Mouse (Mus musculus) myocyte (in vitro differentiated cells): ENCODE data around the gene Ptpn13. TPM values are rescaled to one million over a fixed set of nuclear protein-coding genes. Genes with fewer than 3 reads are reported as not detected.

Experiments
- H3K27me3 ChIP-seq: one replicate; pipeline ENCODE4 v1.6.1; 2011; ENCODE audit not compliant: control insufficient read depth, insufficient read depth, insufficient read length
- H3K36me3 ChIP-seq: one replicate; pipeline ENCODE4 v1.6.1; 2011; ENCODE audit not compliant: control insufficient read depth, insufficient read depth
- H3K4me2 ChIP-seq: one replicate; pipeline ENCODE4 v1.6.1; 2011; ENCODE audit warnings: low read depth, control low read depth
- H3K4me3 ChIP-seq: one replicate; pipeline ENCODE4 v1.5.1; 2011; ENCODE audit warnings: mild to moderate bottlenecking, control low read depth, moderate library complexity
- H3K79me2 ChIP-seq: one replicate; pipeline ENCODE4 v1.6.1; 2011; ENCODE audit not compliant: control insufficient read depth, insufficient read depth
- H3ac ChIP-seq: one replicate; pipeline ENCODE4 v1.6.1; 2011; ENCODE audit not compliant: control insufficient read depth, insufficient read length
- CEBPB ChIP-seq: IDR thresholded peaks from 2 replicates; pipeline ENCODE4 v1.6.1; 2011; ENCODE audit warnings: mild to moderate bottlenecking, moderate library complexity; ENCODE audit not compliant: poor library complexity, insufficient read depth, severe bottlenecking
- E2F4 ChIP-seq: IDR thresholded peaks from one replicate; pipeline ENCODE4 v1.6.1; 2011; ENCODE audit warnings: mild to moderate bottlenecking, control low read depth, moderate library complexity; ENCODE audit not compliant: insufficient read depth
- MAX ChIP-seq: IDR thresholded peaks from one replicate; pipeline ENCODE4 v1.6.1; 2011; ENCODE audit warnings: low read depth, mild to moderate bottlenecking, control low read depth
- MYOD1 ChIP-seq, 3 experiments: IDR thresholded peaks; one replicate each; pipeline ENCODE4 v1.6.1; 2011; ENCODE audit warnings: control low read depth in 2 of 3, low read depth in 2 of 3, mild to moderate bottlenecking in 2 of 3, moderate library complexity in 1 of 3; ENCODE audit not compliant: insufficient read length in 2 of 3, control insufficient read depth in 1 of 3
- MYOG ChIP-seq, 3 experiments: IDR thresholded peaks; one replicate each; pipeline ENCODE4 v1.6.1; 2011; ENCODE audit warnings: control low read depth in 2 of 3, low read depth in 2 of 3, mild to moderate bottlenecking in 2 of 3; ENCODE audit not compliant: insufficient read length in 2 of 3, control insufficient read depth in 1 of 3, insufficient read depth in 1 of 3
- POLR2A ChIP-seq: IDR thresholded peaks from one replicate; pipeline ENCODE4 v1.6.1; 2011; ENCODE audit warnings: low read depth, mild to moderate bottlenecking, control low read depth, moderate library complexity; ENCODE audit not compliant: insufficient read length
- POLR2AphosphoS2 ChIP-seq: IDR thresholded peaks from one replicate; pipeline ENCODE4 v1.6.1; 2011; ENCODE audit warnings: low read depth, control low read depth; ENCODE audit not compliant: insufficient read length
- REST ChIP-seq: IDR thresholded peaks from one replicate; pipeline ENCODE4 v1.6.1; 2011; ENCODE audit warnings: mild to moderate bottlenecking, control low read depth, moderate library complexity; ENCODE audit not compliant: insufficient read depth, insufficient read length
- SRF ChIP-seq: IDR thresholded peaks from one replicate; pipeline ENCODE4 v1.6.1; 2011; ENCODE audit warnings: low read depth; ENCODE audit not compliant: control insufficient read depth, insufficient read length
- TCF12 ChIP-seq: IDR thresholded peaks from one replicate; pipeline ENCODE4 v1.6.1; 2011; ENCODE audit warnings: mild to moderate bottlenecking, control low read depth; ENCODE audit not compliant: poor library complexity, insufficient read depth, severe bottlenecking
- TCF3 ChIP-seq: IDR thresholded peaks from one replicate; pipeline ENCODE4 v1.6.1; 2011; ENCODE audit warnings: low read depth, control low read depth; ENCODE audit not compliant: insufficient read length
- USF1 ChIP-seq: IDR thresholded peaks from one replicate; pipeline ENCODE4 v1.6.1; 2011; ENCODE audit warnings: low read depth, mild to moderate bottlenecking, control low read depth, moderate library complexity
- polyA plus RNA-seq: library from polyadenylated mRNA; unstranded; fragments of >200 nt; fragmentation: generic; extraction: Trizol; gene quantifications from one replicate; pipeline ENCODE4 v1.2.1, GENCODE M21; 2012; ENCODE audit warnings: missing spikeins

Gene Ptpn13
- polyA plus RNA-seq, 1 experiment = 5.3 TPM

DNA sequence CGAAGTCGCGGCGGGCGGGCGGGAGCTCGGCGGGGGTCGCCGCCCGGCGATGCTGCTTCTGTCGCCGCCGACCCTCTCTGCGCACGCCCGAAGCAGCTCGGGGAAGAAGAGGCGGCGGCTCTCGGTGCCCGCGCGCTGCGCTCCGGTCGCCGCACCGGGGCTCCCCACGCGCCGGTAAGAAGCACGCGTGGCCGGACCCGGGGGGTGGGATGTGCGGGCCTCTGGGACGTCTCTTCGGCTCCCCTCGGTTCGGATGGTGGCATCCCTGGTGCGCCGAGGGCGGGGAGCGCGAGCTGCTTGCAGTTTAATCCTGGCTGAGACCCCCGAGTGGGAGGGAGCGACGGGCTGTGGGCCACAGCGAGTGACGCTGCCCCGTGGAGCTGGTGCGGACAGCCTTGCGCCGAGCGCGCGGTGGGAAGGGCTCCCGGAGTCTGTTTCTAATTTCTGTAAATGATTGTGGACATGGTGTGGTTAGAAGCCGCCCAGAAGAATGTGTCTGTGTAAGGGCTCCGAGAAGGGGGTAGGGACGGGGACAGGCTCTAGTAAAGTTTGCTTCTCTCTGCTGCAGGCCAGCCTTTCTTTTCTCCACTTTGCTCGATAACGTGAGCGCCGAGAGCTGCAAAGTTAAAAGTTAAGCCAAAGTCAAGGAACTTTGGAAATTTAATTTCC, 505 bp downstream of the Ptpn13 start:
- no peak for TF ChIP-seq MYOG (IDR thresholded peaks at IDR 0.05; ENCODE audit: control insufficient read depth in 1 of 3, insufficient read depth in 1 of 3, insufficient read length in 2 of 3, low read depth in 2 of 3)
- TF ChIP-seq POLR2AphosphoS2 = no peak
- TF ChIP-seq POLR2A = no peak
- TF ChIP-seq MYOD1 (IDR thresholded peaks at IDR 0.05; ENCODE audit: control insufficient read depth in 1 of 3, insufficient read length in 2 of 3, low read depth in 2 of 3) = no peak
- TF ChIP-seq E2F4 = no peak
- TF ChIP-seq TCF3 = no peak
- no peak for TF ChIP-seq MAX
- no peak for TF ChIP-seq USF1
- TF ChIP-seq TCF12 = no peak
- TF ChIP-seq SRF = no peak
- no peak for TF ChIP-seq REST
- no peak for TF ChIP-seq CEBPB
- Histone ChIP-seq H3K36me3 (no peaks in the 10 kb centered on the region), H3K4me3 (peak overlapping the region; percentile 29), H3K4me2 (peak overlapping the region; percentile 86), H3K27me3 (no peaks in the 10 kb centered on the region), H3ac (peak overlapping the region; percentile 46), H3K79me2 (no peaks in the 10 kb centered on the region)

GRCm38 (mm10) chr5:103426250-103426649, 1.3 kb downstream of the Ptpn13 start:
- peak overlapping the region; percentile 29 for H3K4me3 ChIP-seq

GRCm38 (mm10) chr5:103430986-103431385, 6.0 kb downstream of the Ptpn13 start:
- Histone ChIP-seq H3K4me2 (no peak overlapping the region), H3ac (no peak overlapping the region), H3K4me3 (no peak overlapping the region), H3K27me3 (no peaks in the 10 kb centered on the region), H3K36me3 (no peaks in the 10 kb centered on the region), H3K79me2 (no peaks in the 10 kb centered on the region)
- TF ChIP-seq E2F4 = no peak
- TF ChIP-seq POLR2AphosphoS2 = no peak
- no peak for TF ChIP-seq USF1

More at GRCm38 (mm10) chr5:103426250-103426649, 1.3 kb downstream of the Ptpn13 start:
- no peaks in the 10 kb centered on the region for H3K36me3 ChIP-seq
- TF ChIP-seq CEBPB (no peak), USF1 (no peak), SRF (no peak), MYOG (IDR thresholded peaks at IDR 0.05; ENCODE audit: control insufficient read depth in 1 of 3, insufficient read depth in 1 of 3, insufficient read length in 2 of 3, low read depth in 2 of 3) (no peak), MAX (no peak), POLR2AphosphoS2 (no peak), E2F4 (no peak), TCF12 (no peak), MYOD1 (IDR thresholded peaks at IDR 0.05; ENCODE audit: control insufficient read depth in 1 of 3, insufficient read length in 2 of 3, low read depth in 2 of 3) (no peak), REST (no peak)
- no peak overlapping the region for H3ac ChIP-seq
- no peaks in the 10 kb centered on the region for H3K79me2 ChIP-seq
- H3K27me3 ChIP-seq = no peaks in the 10 kb centered on the region
- peak overlapping the region; percentile 86 for H3K4me2 ChIP-seq

- no peaks in the 10 kb centered on the region for H3K36me3 ChIP-seq
- H3ac ChIP-seq = no peak overlapping the region
- TF ChIP-seq POLR2A (no peak), MYOG (IDR thresholded peaks at IDR 0.05; ENCODE audit: control insufficient read depth in 1 of 3, insufficient read depth in 1 of 3, insufficient read length in 2 of 3, low read depth in 2 of 3) (no peak), SRF (no peak)
- H3K27me3 ChIP-seq = no peaks in the 10 kb centered on the region
- no peaks in the 10 kb centered on the region for H3K79me2 ChIP-seq
- no peak overlapping the region for H3K4me2 ChIP-seq
- H3K4me3 ChIP-seq = no peak overlapping the region
Observed at GRCm38 (mm10) chr5:103431479-103431878, 6.5 kb downstream of the Ptpn13 start.

- TF ChIP-seq MAX (no peak), MYOD1 (IDR thresholded peaks at IDR 0.05; ENCODE audit: control insufficient read depth in 1 of 3, insufficient read length in 2 of 3, low read depth in 2 of 3) (no peak), USF1 (no peak), POLR2AphosphoS2 (no peak), CEBPB (no peak), SRF (no peak)
- Histone ChIP-seq H3K79me2 (no peaks in the 10 kb centered on the region), H3K4me2 (no peak overlapping the region), H3K27me3 (no peaks in the 10 kb centered on the region), H3ac (no peak overlapping the region), H3K4me3 (no peak overlapping the region), H3K36me3 (no peaks in the 10 kb centered on the region)
Observed at GRCm38 (mm10) chr5:103436039-103436944, 11.3 kb downstream of the Ptpn13 start.
